22 mouse cellular contexts compared by ENCODE assay signal in genomic region chr12:106177861-106178260, GRCm38 (mm10).
DNase-seq lines count a peak whose midpoint lies in the region; ATAC-seq and TF ChIP-seq lines count a peak whose summit lies in the region.
"Had no signal": no experiment of that assay in that cellular context is flagged by ENCODE, and none has a peak within 500 bp of the region (broad histone marks: within the 10 kb centered on the region; RNA-seq: fewer than 3 reads in every experiment).

No protein-coding gene starts in this region.

- no peak overlapping the region for H3K4me2 ChIP-seq in hindbrain, postnatal 0 days (ENCODE audit: low read depth, low read length)
- H3K4me2 ChIP-seq: embryonic facial prominence, embryonic 15.5 days; forebrain, embryonic 15.5 days; hindbrain, embryonic 12.5 days; intestine, embryonic 15.5 days had no signal

- H3K27ac ChIP-seq in hindbrain, embryonic 10.5 days: peak overlapping the region; percentile 66
- no peak overlapping the region for H3K27ac ChIP-seq in hindbrain, postnatal 0 days
- H3K27ac ChIP-seq: embryonic facial prominence, embryonic 15.5 days; forebrain, embryonic 15.5 days; heart, embryonic 10.5 days; hindbrain, embryonic 12.5 days; intestine, embryonic 15.5 days had no signal

- no peak for TF ChIP-seq CTCF in hindbrain, postnatal 0 days (IDR thresholded peaks at IDR 0.05; ENCODE audit: low read depth)

- no peak overlapping the region for H3K4me3 ChIP-seq in hindbrain, embryonic 10.5 days
- no peak overlapping the region for H3K4me3 ChIP-seq in hindbrain, postnatal 0 days (ENCODE audit: low read length)
- H3K4me3 ChIP-seq: embryonic facial prominence, embryonic 15.5 days; forebrain, embryonic 15.5 days; heart, embryonic 10.5 days; hindbrain, embryonic 12.5 days; intestine, embryonic 15.5 days had no signal

- ATAC-seq in hindbrain, postnatal 0 days: no peak
- ATAC-seq: CD4-positive, CD25-positive, alpha-beta regulatory T cell, adult 4 months; forebrain, embryonic 15.5 days; intestine, embryonic 15.5 days had no signal

- H3K4me1 ChIP-seq in hindbrain, embryonic 10.5 days (replicated peaks): peaks cover 64% of the 10 kb centered on the region
- H3K4me1 ChIP-seq in hindbrain, postnatal 0 days (ENCODE audit: insufficient read depth, low read length): peaks cover 7% of the 10 kb centered on the region; the same call in 1 of the 2 replicates

- peaks cover 38% of the 10 kb centered on the region for H3K27me3 ChIP-seq in hindbrain, embryonic 10.5 days (ENCODE audit: insufficient read depth, poor library complexity, severe bottlenecking)
- H3K27me3 ChIP-seq in hindbrain, postnatal 0 days (ENCODE audit: insufficient read depth, low read length): no peaks in the 10 kb centered on the region
- H3K27me3 ChIP-seq: forebrain, embryonic 15.5 days had no signal

- WGBS in hindbrain, embryonic 10.5 days: 46% methylated on average over 3 of the region's 3 CpGs
- WGBS in hindbrain, postnatal 0 days: 49% methylated on average over 3 of the region's 3 CpGs

- peak; percentile 70 for DNase-seq in hindbrain, embryonic 10.5 days (ENCODE audit: low spot score)
- DNase-seq in hindbrain, postnatal 0 days (ENCODE audit: low spot score): no peak
- peak; percentile 35 for DNase-seq in retina, postnatal 1 day
- DNase-seq in retina, embryonic 14.5 days (ENCODE audit: low spot score): no peak
- peak; percentile 57 for DNase-seq in embryo, embryonic 9.5 days (ENCODE audit: extremely low spot score)
- no peak for DNase-seq in adrenal gland, adult 2 months
- no peak for DNase-seq in cerebellum, postnatal 10 days
- DNase-seq: adrenal gland, adult 8-10 months; adrenal gland, postnatal 36 days; B cell, adult 2 months; cerebellum, adult 2 months; cerebellum, postnatal 14 days; gastrocnemius, postnatal 36 days; heart, adult 11 months; heart, postnatal 10 days; kidney, adult 18-20 months had no signal

- H3K9ac ChIP-seq in hindbrain, postnatal 0 days (replicated peaks; ENCODE audit: low read length): no peak overlapping the region
- H3K9ac ChIP-seq: embryonic facial prominence, embryonic 15.5 days; forebrain, embryonic 15.5 days; hindbrain, embryonic 12.5 days; intestine, embryonic 15.5 days had no signal

- no peaks in the 10 kb centered on the region for H3K9me3 ChIP-seq in hindbrain, embryonic 10.5 days
- no peaks in the 10 kb centered on the region for H3K9me3 ChIP-seq in hindbrain, postnatal 0 days (ENCODE audit: low read length)
- H3K9me3 ChIP-seq: embryonic facial prominence, embryonic 15.5 days; forebrain, embryonic 15.5 days; heart, embryonic 10.5 days; hindbrain, embryonic 12.5 days; intestine, embryonic 15.5 days had no signal

- no peaks in the 10 kb centered on the region for H3K36me3 ChIP-seq in hindbrain, embryonic 10.5 days
- no peaks in the 10 kb centered on the region for H3K36me3 ChIP-seq in hindbrain, postnatal 0 days (ENCODE audit: insufficient read depth, low read length)
- H3K36me3 ChIP-seq: embryonic facial prominence, embryonic 15.5 days; forebrain, embryonic 15.5 days; heart, embryonic 10.5 days; hindbrain, embryonic 12.5 days; intestine, embryonic 15.5 days had no signal

Comparison
In these comparisons a context has a peak if more than half of its experiments do, and no peak if none do; other contexts are left out.
1. DNase-seq: peak in hindbrain, embryonic 10.5 days (single experiment), retina, postnatal 1 day (single experiment) and embryo, embryonic 9.5 days (single experiment); none in hindbrain, postnatal 0 days (single experiment), retina, embryonic 14.5 days (single experiment), adrenal gland, adult 2 months (single experiment) and cerebellum, postnatal 10 days (0 of 2).